Mouse (Mus musculus): ENCODE measurements around the gene Slc6a3.

Slc6a3 gene

DNA sequence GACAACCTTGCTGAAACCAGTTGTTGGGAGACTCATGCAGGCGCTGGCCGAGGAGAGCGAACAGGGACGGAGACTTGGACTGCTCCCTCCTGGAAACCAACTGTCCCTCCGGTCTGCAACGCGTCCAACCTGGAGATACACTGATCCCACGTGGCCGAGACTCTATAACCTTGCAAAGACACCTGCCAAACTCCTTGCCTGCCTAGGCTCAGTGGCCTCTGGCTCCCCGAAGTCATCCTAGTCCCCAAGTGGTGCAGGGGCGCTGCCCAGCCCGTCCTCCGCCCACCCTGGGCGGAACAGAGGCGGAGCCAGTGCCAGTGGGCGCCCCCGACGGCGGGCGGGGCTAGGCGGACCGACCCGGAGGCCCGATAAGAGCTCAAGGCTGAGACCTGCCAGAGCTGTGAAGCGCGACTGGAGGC, at the start of gene Slc6a3:
Slc6a3 (plus strand) TSS at position 345 of the 419 bp plus-strand sequence.
- DNase-seq: peak; percentile 77

GRCm38 (mm10) chr13:73488105-73488504, 48.4 kb upstream of the Slc6a3 start:
- no peak for DNase-seq

- DNase-seq: no peak
These were observed 47.8 kb upstream of the Slc6a3 start for GRCm38 (mm10) chr13:73488707-73489106.

GRCm38 (mm10) chr13:73489986-73490385, 46.6 kb upstream of the Slc6a3 start:
- DNase-seq: no peak

DNA sequence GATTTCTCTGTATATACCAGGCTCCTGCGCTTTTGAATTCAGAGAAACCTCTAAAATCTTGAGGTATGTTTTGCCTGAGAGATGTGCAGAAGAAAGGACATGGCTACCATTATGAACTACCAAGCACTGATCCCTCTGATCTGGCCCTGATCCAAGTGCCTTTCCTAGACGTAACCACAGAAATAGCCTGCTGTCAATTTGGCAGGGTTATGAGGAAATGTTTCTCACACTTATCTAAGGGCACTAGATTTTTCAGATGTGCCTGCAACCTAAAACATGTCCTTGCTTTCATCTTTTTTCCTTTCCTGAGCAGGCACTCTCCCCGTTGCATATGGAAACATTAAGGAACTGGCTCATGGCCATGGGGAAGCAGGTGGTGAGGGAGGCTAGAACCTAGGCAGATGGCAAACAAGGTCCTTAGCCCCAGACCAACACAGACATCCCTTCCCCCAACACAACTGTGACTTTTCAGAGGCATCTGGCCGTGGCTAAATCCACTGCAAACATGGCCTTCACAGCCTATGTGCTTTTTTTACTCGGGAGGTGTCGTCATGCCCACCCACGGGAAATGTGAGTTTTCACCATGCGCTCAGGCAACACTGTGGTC, 45.9 kb upstream of the Slc6a3 start:
- no peak for DNase-seq

- DNase-seq: no peak
These were observed 43.4 kb upstream of the Slc6a3 start for GRCm38 (mm10) chr13:73493183-73493582.

- DNase-seq: no peak
These were observed 42.0 kb upstream of the Slc6a3 start for GRCm38 (mm10) chr13:73494528-73494927.

DNA sequence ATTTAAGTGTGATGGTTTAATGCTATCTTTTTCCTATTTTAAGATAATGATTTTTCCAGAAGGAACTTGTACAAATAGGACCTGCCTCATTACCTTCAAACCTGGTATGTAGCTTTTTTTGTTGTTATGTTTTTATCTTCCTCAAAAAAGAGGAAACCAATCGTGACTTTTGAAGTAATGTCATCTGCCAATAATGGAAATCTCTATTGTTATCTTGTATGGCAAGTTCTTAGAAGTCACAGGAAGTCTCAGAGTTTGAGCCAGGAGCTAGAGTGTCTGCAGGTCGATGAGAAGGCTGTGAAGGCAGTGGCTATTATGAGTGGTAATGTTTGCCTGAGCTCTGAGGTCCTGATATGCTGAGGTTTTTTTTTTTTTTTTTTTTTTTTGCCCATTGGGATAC, 40.4 kb upstream of the Slc6a3 start:
- no peak for DNase-seq

DNA sequence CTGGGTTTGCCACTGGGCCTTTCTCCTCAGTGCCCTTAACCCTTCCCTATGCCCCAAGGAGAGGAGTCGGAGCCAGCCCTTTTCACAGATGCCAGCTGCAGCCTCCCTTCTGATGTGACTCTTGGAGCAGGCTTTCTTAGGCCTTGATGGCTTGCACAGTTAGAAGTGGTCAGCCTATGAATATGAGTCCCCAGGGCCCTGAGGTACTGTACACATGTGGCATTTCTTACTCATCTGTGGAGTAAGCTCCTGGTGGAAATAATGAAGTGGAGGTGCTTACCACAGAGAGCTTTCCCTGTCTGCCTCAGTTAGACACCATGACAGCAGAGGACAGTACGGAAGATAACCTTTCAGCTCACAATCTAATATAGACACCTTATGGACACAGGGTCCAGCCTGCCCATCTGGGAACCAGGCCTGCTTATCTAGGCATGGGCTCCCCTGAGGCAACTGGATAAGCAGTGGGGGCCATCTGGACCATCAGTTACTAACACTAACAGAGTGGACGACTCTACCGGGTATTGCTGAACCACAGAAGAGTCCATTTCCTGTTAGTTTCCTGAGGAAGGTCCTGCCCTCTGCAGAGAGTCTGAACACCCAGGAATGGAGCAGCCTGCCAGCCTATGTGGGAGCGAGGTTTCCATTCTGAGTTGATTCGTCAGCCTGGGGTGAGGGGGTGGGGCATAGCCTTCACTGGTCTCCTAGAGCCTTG, 36.5 kb upstream of the Slc6a3 start:
- DNase-seq: no peak

DNA sequence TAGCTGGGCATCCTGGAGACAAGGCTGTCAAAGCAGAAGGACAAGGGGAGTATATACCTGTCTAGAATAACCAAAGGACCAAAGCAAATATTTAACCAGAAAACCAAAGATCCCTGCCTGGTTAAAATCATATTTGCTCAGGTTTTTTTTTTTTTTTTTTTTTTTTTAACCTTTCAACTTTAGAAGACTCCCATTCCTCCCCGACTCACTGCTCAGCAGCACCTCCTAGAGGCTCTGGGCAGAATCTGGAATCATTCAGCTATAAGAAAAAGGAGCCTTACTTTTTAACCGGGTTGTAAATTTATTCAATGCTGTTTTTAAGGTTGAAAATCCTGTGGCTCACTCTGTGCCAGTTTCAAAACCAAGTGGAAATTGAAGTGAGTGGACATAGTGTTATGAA, 33.8 kb upstream of the Slc6a3 start:
- no peak for DNase-seq

DNA sequence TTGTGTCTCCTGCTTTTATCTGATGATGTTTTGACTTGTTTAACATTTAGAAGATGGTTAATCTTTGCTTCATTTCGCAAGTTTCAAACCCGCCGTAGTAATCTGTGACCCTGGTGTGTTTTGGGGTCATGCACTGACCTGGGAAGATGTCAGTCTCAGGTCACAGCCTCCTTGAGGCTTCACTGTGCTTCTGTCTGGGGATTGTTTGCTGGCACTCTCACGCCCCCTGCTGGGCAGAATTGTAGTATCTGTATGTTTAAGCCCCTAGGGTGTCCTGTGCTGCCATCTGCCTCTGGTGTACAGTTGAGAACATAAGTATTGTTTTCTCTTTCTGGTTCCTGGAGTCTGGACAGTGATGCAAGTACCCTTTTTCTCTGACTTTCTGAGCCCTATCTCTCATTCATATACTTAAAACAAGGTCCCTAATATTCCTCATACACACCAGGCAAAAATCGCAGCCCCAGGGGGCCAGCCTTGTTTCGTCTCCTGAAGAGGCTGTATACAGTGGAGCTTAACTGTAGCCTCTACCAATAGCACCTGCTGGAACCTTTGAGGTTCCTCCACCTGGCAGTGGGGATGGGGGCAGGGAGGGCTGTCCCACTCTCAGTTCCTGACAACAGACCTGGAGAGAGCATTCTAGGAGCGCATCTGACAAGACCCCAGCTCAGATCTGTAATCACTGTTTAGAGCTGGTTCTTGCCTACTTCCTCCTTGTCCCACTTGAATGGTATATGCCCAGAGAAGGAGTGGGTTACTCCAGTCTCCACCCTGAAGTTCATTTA, 30.7 kb upstream of the Slc6a3 start:
- DNase-seq: peak; percentile 81

DNA sequence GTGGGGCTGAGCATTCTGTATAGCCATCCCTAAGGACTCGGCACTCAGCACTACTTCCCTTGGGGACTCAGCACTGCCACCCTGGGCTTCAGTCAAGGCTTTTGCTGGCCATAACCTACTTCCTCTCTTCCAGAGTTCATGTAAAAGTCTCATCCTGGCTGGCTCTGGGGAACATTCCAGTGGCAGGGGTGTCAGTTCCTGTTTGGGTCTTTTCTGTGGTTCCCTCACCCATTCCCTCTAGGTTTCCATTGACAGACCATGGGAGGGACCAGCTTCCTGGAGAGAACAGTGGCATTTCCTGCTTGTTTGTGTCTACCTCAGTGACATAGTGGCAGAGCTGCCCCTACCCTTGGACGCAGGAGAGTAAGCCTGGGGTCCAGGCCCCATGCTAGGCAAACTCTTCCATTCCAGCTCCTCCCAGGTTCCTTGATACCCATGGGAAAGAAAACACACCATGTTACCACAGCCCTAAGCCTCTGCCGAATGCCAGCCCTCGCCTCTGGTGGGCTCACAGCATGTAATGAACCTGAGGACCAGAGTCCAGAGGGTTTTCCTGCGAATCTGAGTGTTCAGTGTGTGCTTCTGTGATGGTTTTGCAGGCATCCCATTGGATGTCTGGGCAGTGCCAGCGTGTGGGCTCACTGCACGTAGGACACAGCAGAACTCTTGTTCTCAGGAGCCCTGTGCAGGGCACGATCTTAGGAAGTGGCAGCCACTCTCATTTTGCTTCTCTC, 27.6 kb upstream of the Slc6a3 start:
- peak; percentile 58 for DNase-seq

GRCm38 (mm10) chr13:73509869-73510268, 26.7 kb upstream of the Slc6a3 start:
- no peak for DNase-seq

DNA sequence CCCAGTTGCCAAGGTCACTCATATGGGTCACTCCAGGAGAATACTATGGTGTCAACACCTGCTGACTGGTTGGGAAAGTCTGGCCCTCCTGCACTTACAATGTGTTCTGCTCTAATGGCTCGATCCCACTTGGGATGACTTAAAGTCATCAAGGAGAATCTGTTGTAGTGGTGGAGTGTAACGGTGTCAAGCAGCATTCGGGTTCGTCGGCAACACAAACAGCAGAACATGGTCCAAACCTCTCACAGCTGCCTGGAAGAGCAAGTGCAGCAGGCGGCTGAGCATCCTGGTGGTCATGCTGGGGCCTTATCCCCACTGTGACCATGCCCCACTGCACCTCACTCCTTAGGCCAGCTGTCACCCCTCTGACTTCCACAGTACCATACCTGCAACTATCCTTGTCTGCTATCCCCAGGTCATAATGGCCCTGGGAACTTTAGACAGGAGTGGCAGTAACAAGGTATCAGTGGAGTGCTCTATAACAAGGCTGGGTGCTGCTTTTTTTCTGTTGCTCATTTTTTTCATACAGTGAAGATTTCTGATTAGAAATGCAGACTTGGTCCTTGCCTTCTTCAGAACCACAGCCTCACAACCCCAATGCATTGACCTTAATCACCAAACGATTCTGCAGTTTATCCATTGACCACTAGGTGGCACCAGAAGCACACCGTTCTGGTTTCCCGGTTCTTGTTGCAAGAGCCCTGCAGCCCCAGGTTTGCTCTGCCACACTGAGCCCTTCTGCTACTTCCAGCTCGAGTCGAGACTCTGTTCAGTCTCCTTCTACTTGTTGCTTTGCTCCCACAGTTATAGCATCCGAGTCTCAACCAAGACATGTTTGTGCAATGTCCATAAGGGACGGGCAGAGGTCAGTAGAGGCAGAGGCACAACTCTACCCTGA, 23.5 kb upstream of the Slc6a3 start:
- DNase-seq: peak; percentile 84

- DNase-seq: no peak
These were observed 19.7 kb upstream of the Slc6a3 start for GRCm38 (mm10) chr13:73516886-73517285.

DNA sequence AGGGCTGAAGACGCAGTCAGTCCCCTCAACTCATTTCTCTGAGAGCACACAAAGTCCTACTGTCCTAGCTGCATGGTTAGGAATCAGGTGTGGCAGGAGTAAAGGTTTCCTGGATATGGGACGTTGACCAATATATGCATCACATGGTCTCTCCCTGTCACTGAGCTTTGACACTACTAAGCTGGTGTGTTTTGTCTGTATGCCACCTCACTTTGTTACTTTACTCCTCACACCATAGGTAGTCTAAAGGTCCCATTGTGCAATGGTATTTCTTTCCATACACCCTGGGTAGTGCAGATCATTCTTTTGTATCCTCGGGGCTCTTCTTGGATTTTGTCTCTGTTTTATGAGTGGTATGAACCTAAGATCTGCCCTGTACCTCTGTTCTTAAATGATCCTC, 2.8 kb upstream of the Slc6a3 start:
- DNase-seq: no peak

GRCm38 (mm10) chr13:73535287-73535686, 1.3 kb upstream of the Slc6a3 start:
- DNase-seq: no peak

GRCm38 (mm10) chr13:73536824-73537223, 277 bp downstream of the Slc6a3 start:
- DNase-seq: no peak

DNA sequence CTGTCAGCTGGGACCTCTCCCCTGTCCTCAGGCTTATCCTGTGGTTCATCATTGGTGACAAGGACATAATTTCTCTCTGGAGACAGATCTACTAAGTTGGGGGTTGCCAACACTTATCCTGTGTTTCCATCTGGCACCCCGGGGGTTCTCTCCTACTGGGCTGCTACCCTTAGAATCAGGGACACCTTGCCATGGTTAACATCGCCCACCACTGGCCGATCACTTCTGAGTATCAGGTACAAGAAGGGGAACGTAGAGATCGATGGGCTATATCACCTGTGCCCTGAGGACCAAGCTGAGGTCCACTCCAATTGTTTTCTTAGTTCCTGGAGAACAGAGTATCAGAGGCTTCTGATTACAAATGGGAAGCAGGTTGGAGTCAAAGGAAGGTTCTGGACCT, 27.7 kb downstream of the Slc6a3 start:
- DNase-seq: no peak

DNA sequence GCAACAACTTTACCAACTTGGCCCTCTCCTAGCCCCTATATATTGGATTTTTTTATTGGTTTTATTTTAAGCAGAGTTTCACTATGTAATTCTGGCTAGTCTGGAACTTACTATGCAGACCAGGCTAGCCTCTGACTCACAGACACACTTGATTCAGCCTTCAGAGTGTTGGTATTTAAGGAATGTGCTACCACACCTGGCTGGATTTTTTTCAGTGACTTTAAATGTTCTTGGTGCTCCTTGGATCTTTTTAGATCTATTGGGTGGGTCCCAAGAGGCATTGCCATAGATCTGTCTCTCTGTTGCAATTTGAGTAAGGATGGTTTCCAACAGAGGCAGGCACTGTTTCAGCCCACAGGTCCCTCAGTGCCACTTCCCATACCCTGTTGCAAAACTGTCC, 38.5 kb downstream of the Slc6a3 start:
- no peak for DNase-seq

- no peak for DNase-seq
These were observed 40.7 kb downstream of the Slc6a3 start for GRCm38 (mm10) chr13:73577277-73577676.

DNA sequence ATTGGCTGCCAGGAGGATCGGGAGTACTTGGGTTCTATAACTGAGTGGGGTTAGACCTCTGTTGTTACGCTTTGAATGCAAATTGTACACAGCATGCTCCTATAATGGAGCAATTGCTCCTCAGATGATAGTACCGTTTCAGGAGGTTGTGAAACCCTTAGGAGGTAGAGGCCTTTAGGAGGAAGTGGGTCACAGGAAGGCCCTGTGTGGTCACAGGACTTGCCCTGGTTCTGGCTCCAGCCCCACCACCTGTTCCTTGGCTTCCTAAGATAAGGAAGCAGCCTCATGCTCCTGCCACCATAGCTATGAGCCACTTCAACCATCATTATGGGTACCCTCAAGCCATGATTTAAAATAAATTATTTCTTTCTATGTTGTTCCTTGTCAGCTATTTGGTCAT, 54.9 kb downstream of the Slc6a3 start:
- DNase-seq: no peak
